Mouse (Mus musculus) subcutaneous adipose tissue, adult 2 months (tissue): ENCODE data around the gene Zfp750. TPM values are rescaled to one million over a fixed set of nuclear protein-coding genes. Genes with fewer than 3 reads are reported as not detected.

Experiments used
- polyA plus RNA-seq: library from polyadenylated mRNA; depleted of rRNA; stranded (reverse); fragments of >200 nt; gene quantifications from 2 replicates; pipeline ENCODE4 v1.2.3, GENCODE M21; 2012; ENCODE audit warnings: low replicate concordance; rRNA removed

The Zfp750 gene
- polyA plus RNA-seq: 0.46 TPM in 1 of 2 replicates, not detected in the other

GRCm38 (mm10) chr11:121519131-121519530 is at the start of gene Zfp750:
Zfp750 (minus strand) TSS chr11:121519333.

Other genes starting within 250 kb of the Zfp750 start
- 53.6 and 69.7 TPM in 2 replicates for gene Wdr45b, start 164.9 kb downstream of the Zfp750 start, polyA plus RNA-seq
- 7.6 and 9.7 TPM in 2 replicates for gene Rab40b, start 131.1 kb downstream of the Zfp750 start, polyA plus RNA-seq
- 15.5 and 20.2 TPM in 2 replicates for gene Fn3krp, start 97.9 kb downstream of the Zfp750 start, polyA plus RNA-seq
- gene Fn3k, start 84.4 kb downstream of the Zfp750 start, polyA plus RNA-seq: 5.7 and 7.6 TPM in 2 replicates
- 71.3 and 86.8 TPM in 2 replicates for gene Tbcd, start 67.4 kb downstream of the Zfp750 start, polyA plus RNA-seq
- gene B3gntl1, start 153.8 kb upstream of the Zfp750 start, polyA plus RNA-seq: 10.7 and 11.5 TPM in 2 replicates
- 35.9 and 38.5 TPM in 2 replicates for gene Metrnl, start 182.2 kb upstream of the Zfp750 start, polyA plus RNA-seq